Mouse (Mus musculus) forebrain, postnatal 0 days (tissue): ENCODE measurements around the gene Tyk2. TPM values are rescaled to one million over a fixed set of nuclear protein-coding genes. Genes with fewer than 3 reads are reported as not detected.

Experiments used
- ATAC-seq: fragments of 200-750 bp; cut with Nextera tagmentation; 2 replicates; pipeline ENCODE4 v1.8.0; 2017; ENCODE audit warnings: mild to moderate bottlenecking, moderate library complexity
- DNase-seq: peaks from one replicate; pipeline ENCODE4 v3.0.0-alpha.2; 2015
- H3K27ac ChIP-seq: fragments of 300-500 bp; sonication (generic); 2 replicates; pipeline ENCODE4 v1.5.1; 2014; ENCODE audit warnings: low read depth, mild to moderate bottlenecking, antibody characterized with exemption, low read length, moderate library complexity, mixed read lengths
- H3K27me3 ChIP-seq: fragments of 300-500 bp; sonication (generic); 2 replicates; pipeline ENCODE4 v1.6.1; 2014; ENCODE audit warnings: mild to moderate bottlenecking, low read length, mixed read lengths; ENCODE audit not compliant: insufficient read depth
- H3K36me3 ChIP-seq: fragments of 300-500 bp; sonication (generic); 2 replicates; pipeline ENCODE4 v1.6.1; 2014; ENCODE audit warnings: mild to moderate bottlenecking, moderate library complexity; ENCODE audit not compliant: insufficient read depth
- H3K4me1 ChIP-seq: fragments of 300-500 bp; sonication (generic); 2 replicates; pipeline ENCODE4 v1.6.1; 2014; ENCODE audit warnings: antibody characterized with exemption; ENCODE audit not compliant: insufficient read depth
- H3K4me2 ChIP-seq: fragments of 300-500 bp; sonication (generic); 2 replicates; pipeline ENCODE4 v1.6.1; 2014; ENCODE audit warnings: low read depth, mild to moderate bottlenecking, moderate library complexity
- H3K4me3 ChIP-seq: fragments of 300-500 bp; sonication (generic); 2 replicates; pipeline ENCODE4 v1.5.1; 2014; ENCODE audit warnings: low read depth, low read length, mixed read lengths
- H3K9ac ChIP-seq: fragments of 300-500 bp; sonication (generic); 2 replicates; pipeline ENCODE4 v1.6.1; 2014; ENCODE audit warnings: mild to moderate bottlenecking
- H3K9me3 ChIP-seq: fragments of 300-500 bp; sonication (generic); 2 replicates; pipeline ENCODE4 v1.6.1; 2016; ENCODE audit warnings: low read length
- CTCF ChIP-seq: sonication (generic); IDR thresholded peaks from 2 replicates; pipeline ENCODE4 v1.5.1; 2016; ENCODE audit warnings: antibody characterized with exemption, control low read depth, low read depth
- WGBS: fragments of 180-500 bp; shearing (Covaris S2); extraction: QIAGEN DNeasy Blood & Tissue Kit; methylation state at CpG from one replicate; pipeline ENCODE4 v1.1.7; 2014; 5-methylcytosine and 5-hydroxymethylcytosine counted together
- polyA plus RNA-seq: library from polyadenylated mRNA; unstranded; fragments of >200 nt; fragmentation: Nextera tagmentation; extraction: Ambion mirVana; gene quantifications from 2 replicates; pipeline ENCODE4 v1.2.1, GENCODE M21; 2015
- total RNA-seq: library from RNA; depleted of rRNA; stranded (reverse); fragments of >200 nt; gene quantifications from 2 replicates; pipeline ENCODE4 v1.2.3, GENCODE M21; 2014

Tyk2 gene
- total and polyA plus RNA-seq, 2 experiments from 2014 or later = 5.0 to 11.0 TPM

- DNase-seq (no peak), ATAC-seq (no peak)
- Histone ChIP-seq H3K4me3 (no peak overlapping the region), H3K36me3 (peaks cover 3% of the 10 kb centered on the region; the same call in 1 of the 2 replicates), H3K9me3 (no peaks in the 10 kb centered on the region), H3K27me3 (no peaks in the 10 kb centered on the region), H3K4me1 (no peaks in the 10 kb centered on the region), H3K4me2 (no peak overlapping the region), H3K27ac (no peak overlapping the region), H3K9ac (no peak overlapping the region)
- 86% methylated on average over 7 of the region's 7 CpGs for WGBS
- no peak for TF ChIP-seq CTCF
These were observed 16.9 kb downstream of the Tyk2 start for GRCm38 (mm10) chr9:21114190-21114589.

- ATAC-seq (no peak), DNase-seq (no peak)
- Histone ChIP-seq H3K9ac (no peak overlapping the region), H3K4me2 (no peak overlapping the region), H3K4me1 (no peaks in the 10 kb centered on the region), H3K27me3 (no peaks in the 10 kb centered on the region), H3K27ac (no peak overlapping the region), H3K9me3 (no peaks in the 10 kb centered on the region), H3K36me3 (peaks cover 3% of the 10 kb centered on the region; the same call in 1 of the 2 replicates), H3K4me3 (no peak overlapping the region)
- TF ChIP-seq CTCF = no peak
- WGBS = 89% methylated on average over 6 of the region's 6 CpGs
These were observed 17.3 kb downstream of the Tyk2 start for GRCm38 (mm10) chr9:21113751-21114150.

GRCm38 (mm10) chr9:21107607-21108237 is 23.3 kb downstream of the Tyk2 start:
- Histone ChIP-seq H3K4me1 (no peaks in the 10 kb centered on the region), H3K27ac (no peak overlapping the region), H3K27me3 (no peaks in the 10 kb centered on the region), H3K9ac (no peak overlapping the region), H3K36me3 (peaks cover 7% of the 10 kb centered on the region; the same call in 1 of the 2 replicates), H3K9me3 (no peaks in the 10 kb centered on the region), H3K4me2 (no peak overlapping the region), H3K4me3 (no peak overlapping the region)
- 44% methylated on average over 23 of the region's 23 CpGs for WGBS
- no peak for DNase-seq
- no peak for ATAC-seq
- no peak for TF ChIP-seq CTCF

GRCm38 (mm10) chr9:21105760-21106564 is 25.1 kb downstream of the Tyk2 start:
- no peaks in the 10 kb centered on the region for H3K4me1 ChIP-seq
- WGBS = 82% methylated on average over 5 of the region's 5 CpGs
- H3K4me2 ChIP-seq = no peak overlapping the region
- ATAC-seq (no peak), DNase-seq (no peak)
- TF ChIP-seq CTCF = no peak
- H3K27ac ChIP-seq = no peak overlapping the region
- no peaks in the 10 kb centered on the region for H3K27me3 ChIP-seq
- H3K36me3 ChIP-seq = peaks cover 7% of the 10 kb centered on the region; the same call in 1 of the 2 replicates
- no peak overlapping the region for H3K9ac ChIP-seq
- H3K9me3 ChIP-seq = no peaks in the 10 kb centered on the region
- no peak overlapping the region for H3K4me3 ChIP-seq

GRCm38 (mm10) chr9:21104814-21105213 is 26.2 kb downstream of the Tyk2 start:
- H3K4me1 ChIP-seq = no peaks in the 10 kb centered on the region
- no peak for TF ChIP-seq CTCF
- 89% methylated on average over 6 of the region's 6 CpGs for WGBS

GRCm38 (mm10) chr9:21102076-21102475 is 29.0 kb downstream of the Tyk2 start:
- H3K9me3 ChIP-seq = no peaks in the 10 kb centered on the region
- H3K36me3 ChIP-seq = peaks cover 4% of the 10 kb centered on the region; the same call in 1 of the 2 replicates
- H3K27ac ChIP-seq = no peak overlapping the region
- no peak overlapping the region for H3K4me3 ChIP-seq
- TF ChIP-seq CTCF = no peak
- no peaks in the 10 kb centered on the region for H3K4me1 ChIP-seq
- H3K27me3 ChIP-seq = no peaks in the 10 kb centered on the region
- no peak overlapping the region for H3K9ac ChIP-seq
- DNase-seq (no peak), ATAC-seq (no peak)
- WGBS = 94% methylated on average over 2 of the region's 2 CpGs
- H3K4me2 ChIP-seq = no peak overlapping the region

More at GRCm38 (mm10) chr9:21104814-21105213, 26.2 kb downstream of the Tyk2 start:
- no peak overlapping the region for H3K27ac ChIP-seq
- H3K4me2 ChIP-seq = no peak overlapping the region
- DNase-seq = no peak
- no peak overlapping the region for H3K4me3 ChIP-seq
- no peak for ATAC-seq
- no peak overlapping the region for H3K9ac ChIP-seq
- H3K27me3 ChIP-seq = no peaks in the 10 kb centered on the region
- no peaks in the 10 kb centered on the region for H3K9me3 ChIP-seq
- peaks cover 7% of the 10 kb centered on the region; the same call in 1 of the 2 replicates for H3K36me3 ChIP-seq
